Mouse (Mus musculus) ES-Bruce4 (cell line): ENCODE data around the gene Zcchc24. TPM values are rescaled to one million over a fixed set of nuclear protein-coding genes. Genes with fewer than 3 reads are reported as not detected.

ENCODE experiments used
- H3K27ac ChIP-seq: 2 replicates; pipeline ENCODE4 v1.5.1; 2012; ENCODE audit warnings: low read length, inconsistent platforms; ENCODE audit not compliant: insufficient read depth
- H3K27me3 ChIP-seq: 2 replicates; pipeline ENCODE4 v1.6.1; 2012; ENCODE audit warnings: mild to moderate bottlenecking, low read length, inconsistent platforms; ENCODE audit not compliant: control insufficient read depth, poor library complexity, insufficient read depth, severe bottlenecking
- H3K36me3 ChIP-seq: 2 replicates; pipeline ENCODE4 v1.6.1; 2012; ENCODE audit warnings: inconsistent platforms, mild to moderate bottlenecking, low read length, moderate library complexity; ENCODE audit not compliant: control insufficient read depth, poor library complexity, insufficient read depth, severe bottlenecking
- H3K4me1 ChIP-seq: one replicate; pipeline ENCODE4 v1.8.1; 2011; ENCODE audit warnings: low read length; ENCODE audit not compliant: control insufficient read depth, insufficient read depth
- H3K4me3 ChIP-seq: 2 replicates; pipeline ENCODE4 v1.5.1; 2011; ENCODE audit warnings: low read depth, mild to moderate bottlenecking, low read length
- H3K9ac ChIP-seq: 2 replicates; pipeline ENCODE4 v1.6.1; 2012; ENCODE audit warnings: low read depth, mild to moderate bottlenecking, inconsistent platforms; ENCODE audit not compliant: poor library complexity, severe bottlenecking
- H3K9me3 ChIP-seq: replicated peaks from 2 replicates; pipeline ENCODE4 v1.6.1; 2012; ENCODE audit warnings: mild to moderate bottlenecking, low read length, inconsistent platforms; ENCODE audit not compliant: control insufficient read depth, poor library complexity, insufficient read depth, severe bottlenecking
- CTCF ChIP-seq: IDR thresholded peaks from one replicate; pipeline ENCODE4 v1.8.1; 2011; ENCODE audit warnings: low read depth, low read length
- EP300 ChIP-seq: IDR thresholded peaks from 2 replicates; pipeline ENCODE4 v1.6.1; 2011; ENCODE audit warnings: low read depth, low read length; ENCODE audit not compliant: insufficient read depth
- POLR2A ChIP-seq: IDR thresholded peaks from one replicate; pipeline ENCODE4 v1.8.1; 2011; ENCODE audit warnings: low read length; ENCODE audit not compliant: insufficient read depth
- polyA plus RNA-seq: library from polyadenylated mRNA; stranded (reverse); fragments of >200 nt; gene quantifications from 2 replicates; pipeline ENCODE4 v1.2.4, GENCODE M21; 2011; ENCODE audit warnings: low read depth; ENCODE audit not compliant: missing spikeins, insufficient read depth, insufficient read length

Zcchc24 gene
- polyA plus RNA-seq, 1 experiment = 9.0 TPM

GRCm38 (mm10) chr14:25794331-25794730 is 25.5 kb upstream of the Zcchc24 start:
- Histone ChIP-seq H3K4me3 (no peak overlapping the region), H3K9me3 (no peaks in the 10 kb centered on the region), H3K4me1 (no peaks in the 10 kb centered on the region), H3K27ac (no peak overlapping the region), H3K27me3 (no peaks in the 10 kb centered on the region), H3K9ac (no peak overlapping the region), H3K36me3 (no peaks in the 10 kb centered on the region)
- TF ChIP-seq EP300 (no peak), CTCF (no peak), POLR2A (no peak)

DNA sequence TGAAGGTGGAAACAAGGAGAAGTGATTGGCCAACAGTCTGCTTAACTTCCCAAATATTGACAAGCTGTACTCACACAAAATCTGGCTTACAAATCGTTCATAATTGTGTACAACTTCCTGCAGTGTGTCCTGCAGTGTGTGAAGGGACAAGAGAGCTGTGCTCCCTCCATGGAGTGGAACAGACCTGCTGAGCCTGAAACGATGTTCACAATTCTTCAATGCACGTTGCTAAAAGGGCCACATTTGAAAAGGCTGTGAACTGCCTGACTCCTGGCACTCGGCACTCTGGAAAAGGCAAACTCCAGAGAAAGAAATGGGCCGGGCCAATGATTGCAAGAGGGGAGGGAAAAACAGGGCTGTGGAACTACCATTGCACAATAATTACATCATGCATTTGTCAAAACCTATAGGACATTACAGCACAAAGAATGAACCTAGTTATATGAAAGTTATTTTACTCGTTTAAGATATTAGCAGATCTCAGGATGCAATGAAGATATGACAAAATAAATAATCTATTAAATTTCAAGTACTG is 22.0 kb upstream of the Zcchc24 start:
- TF ChIP-seq EP300 (no peak), CTCF (no peak), POLR2A (no peak)
- no peaks in the 10 kb centered on the region for H3K4me1 ChIP-seq
- no peak overlapping the region for H3K27ac ChIP-seq
- no peak overlapping the region for H3K4me3 ChIP-seq
- H3K9ac ChIP-seq = no peak overlapping the region
- no peaks in the 10 kb centered on the region for H3K27me3 ChIP-seq
- no peaks in the 10 kb centered on the region for H3K36me3 ChIP-seq
- no peaks in the 10 kb centered on the region for H3K9me3 ChIP-seq

DNA sequence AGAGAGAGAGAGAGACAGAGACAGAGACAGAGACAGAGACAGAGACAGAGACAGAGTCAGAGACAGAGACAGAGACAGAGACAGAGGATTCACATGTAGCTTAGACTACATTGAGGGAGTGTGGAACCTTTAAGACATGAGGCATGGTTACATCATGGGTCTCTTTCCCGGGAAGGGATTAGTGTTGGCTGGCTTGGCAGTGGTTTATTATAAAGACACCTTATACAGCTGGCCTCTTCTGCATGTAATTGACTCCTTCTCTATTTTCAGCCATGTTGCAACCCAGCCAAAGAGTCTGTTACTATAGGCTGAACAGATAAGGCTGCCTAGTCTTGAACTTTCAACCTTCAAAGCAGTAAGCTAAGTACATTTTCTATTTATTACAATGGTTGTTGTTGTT is 21.1 kb upstream of the Zcchc24 start:
- H3K27ac ChIP-seq = no peak overlapping the region
- no peaks in the 10 kb centered on the region for H3K4me1 ChIP-seq
- no peak overlapping the region for H3K9ac ChIP-seq
- H3K9me3 ChIP-seq = no peaks in the 10 kb centered on the region
- H3K4me3 ChIP-seq = no peak overlapping the region
- TF ChIP-seq POLR2A = no peak
- no peak for TF ChIP-seq CTCF
- TF ChIP-seq EP300 = no peak
- no peaks in the 10 kb centered on the region for H3K27me3 ChIP-seq
- no peaks in the 10 kb centered on the region for H3K36me3 ChIP-seq

DNA sequence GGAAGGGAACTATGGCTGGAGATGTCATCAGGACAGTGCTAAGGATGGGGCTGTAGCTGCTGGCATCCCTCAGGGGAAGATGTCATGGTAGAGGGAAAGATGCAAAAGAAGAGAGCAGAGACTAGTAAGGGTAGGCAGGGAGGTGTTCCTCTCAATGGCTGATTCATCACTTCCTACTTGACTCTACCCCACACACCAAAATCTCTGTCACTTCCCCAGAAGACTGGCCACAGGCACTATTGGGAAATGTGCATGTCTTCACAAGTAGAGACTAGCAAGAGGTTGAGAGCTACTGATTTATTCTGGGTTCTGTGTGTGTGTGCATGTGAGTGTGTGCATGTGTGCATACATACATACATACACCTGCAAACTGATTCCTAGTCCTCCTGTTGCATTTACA is 20.4 kb upstream of the Zcchc24 start:
- H3K9ac ChIP-seq = no peak overlapping the region
- TF ChIP-seq EP300 (no peak), CTCF (no peak), POLR2A (no peak)
- H3K27ac ChIP-seq = no peak overlapping the region
- H3K4me1 ChIP-seq = no peaks in the 10 kb centered on the region
- H3K4me3 ChIP-seq = no peak overlapping the region
- H3K9me3 ChIP-seq = no peaks in the 10 kb centered on the region
- no peaks in the 10 kb centered on the region for H3K27me3 ChIP-seq
- H3K36me3 ChIP-seq = no peaks in the 10 kb centered on the region

DNA sequence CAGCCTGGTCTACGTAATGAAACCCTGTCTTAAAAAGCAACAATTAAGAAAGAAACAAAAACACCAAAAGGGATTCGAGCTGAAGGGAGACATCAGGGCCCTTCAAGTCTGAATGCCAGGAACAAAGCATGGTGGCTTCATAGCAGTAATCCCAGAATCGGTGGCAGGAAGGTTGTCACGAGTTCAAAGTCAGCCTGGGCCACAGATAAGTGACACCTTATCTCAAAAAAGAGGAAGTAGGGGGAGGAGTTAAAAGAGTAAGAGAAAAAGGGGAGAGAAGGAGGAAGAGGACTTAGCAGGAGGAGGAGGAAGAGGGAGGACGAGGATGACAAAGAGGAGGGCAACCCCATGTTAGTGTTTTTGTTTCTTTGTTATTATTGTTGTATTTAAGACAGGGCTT is 19.4 kb upstream of the Zcchc24 start:
- Histone ChIP-seq H3K9ac (no peak overlapping the region), H3K27me3 (no peaks in the 10 kb centered on the region), H3K4me3 (no peak overlapping the region), H3K27ac (no peak overlapping the region), H3K9me3 (no peaks in the 10 kb centered on the region), H3K4me1 (no peaks in the 10 kb centered on the region), H3K36me3 (no peaks in the 10 kb centered on the region)
- TF ChIP-seq CTCF (no peak), EP300 (no peak), POLR2A (no peak)

- TF ChIP-seq CTCF = no peak
- TF ChIP-seq POLR2A = no peak
- TF ChIP-seq EP300 = no peak
Measured at GRCm38 (mm10) chr14:25787387-25787910, 18.6 kb upstream of the Zcchc24 start.

More at GRCm38 (mm10) chr14:25787387-25787910, 18.6 kb upstream of the Zcchc24 start:
- H3K36me3 ChIP-seq = no peaks in the 10 kb centered on the region
- H3K27ac ChIP-seq = no peak overlapping the region
- H3K27me3 ChIP-seq = no peaks in the 10 kb centered on the region
- H3K9me3 ChIP-seq = no peaks in the 10 kb centered on the region
- no peaks in the 10 kb centered on the region for H3K4me1 ChIP-seq
- H3K9ac ChIP-seq = no peak overlapping the region
- H3K4me3 ChIP-seq = no peak overlapping the region
